Mouse (Mus musculus) liver, embryonic 14.5 days (tissue): ENCODE measurements around the gene Skap2. TPM values are rescaled to one million over a fixed set of nuclear protein-coding genes. Genes with fewer than 3 reads are reported as not detected.

Experiments
- ATAC-seq: fragments of 200-750 bp; cut with Nextera tagmentation; 2 replicates; pipeline ENCODE4 v1.8.0; 2017; ENCODE audit warnings: moderate number of reproducible peaks, mild to moderate bottlenecking, moderate library complexity; ENCODE audit not compliant: insufficient read depth
- DNase-seq, 3 experiments: peaks; one replicate each; pipeline ENCODE4 v3.0.0-alpha.2; 2012 to 2013; ENCODE audit warnings: low read depth in 3 of 3, low spot score in 3 of 3
- H3K27ac ChIP-seq: fragments of 300-500 bp; sonication (generic); 2 replicates; pipeline ENCODE4 v1.5.1; 2014; ENCODE audit warnings: moderate library complexity, mild to moderate bottlenecking, control low read depth, inconsistent platforms
- H3K27me3 ChIP-seq: fragments of 300-500 bp; sonication (generic); 2 replicates; pipeline ENCODE4 v1.6.1; 2014; ENCODE audit warnings: mild to moderate bottlenecking, low read length, moderate library complexity; ENCODE audit not compliant: control insufficient read depth, insufficient read depth
- H3K36me3 ChIP-seq: fragments of 300-500 bp; sonication (generic); replicated peaks from 2 replicates; pipeline ENCODE4 v1.6.1; 2014; ENCODE audit warnings: low read depth; ENCODE audit not compliant: control insufficient read depth, insufficient read depth
- H3K4me1 ChIP-seq, 2 experiments: fragments of 200-500 bp in 1 of 2; fragments of 300-500 bp in 1 of 2; sonication (generic) in 1 of 2; replicated peaks; 2 replicates each; pipeline ENCODE4 v1.6.1; 2012 to 2014; ENCODE audit warnings: antibody characterized with exemption in 1 of 2, inconsistent platforms in 1 of 2, low read length in 1 of 2; ENCODE audit not compliant: control insufficient read depth in 2 of 2, insufficient read depth in 2 of 2
- H3K4me2 ChIP-seq: fragments of 300-500 bp; sonication (generic); 2 replicates; pipeline ENCODE4 v1.6.1; 2014; ENCODE audit warnings: low read depth, mild to moderate bottlenecking, control low read depth, moderate library complexity
- H3K4me3 ChIP-seq, 2 experiments: fragments of 200-500 bp in 1 of 2; fragments of 300-500 bp in 1 of 2; sonication (generic) in 1 of 2; 2 replicates each; pipeline ENCODE4 v1.5.1; 2012 to 2014; ENCODE audit warnings: low read depth in 2 of 2, low read length in 2 of 2, mild to moderate bottlenecking in 2 of 2, control low read depth in 1 of 2, inconsistent platforms in 1 of 2, moderate library complexity in 1 of 2; ENCODE audit not compliant: insufficient read depth in 1 of 2
- H3K9ac ChIP-seq: fragments of 300-500 bp; sonication (generic); replicated peaks from 2 replicates; pipeline ENCODE4 v1.6.1; 2014; ENCODE audit warnings: mild to moderate bottlenecking, control low read depth, moderate library complexity
- H3K9me3 ChIP-seq: fragments of 300-500 bp; sonication (generic); 2 replicates; pipeline ENCODE4 v1.6.1; 2016; ENCODE audit warnings: low read length, mixed read lengths; ENCODE audit not compliant: control insufficient read depth
- CTCF ChIP-seq: IDR thresholded peaks from 2 replicates; pipeline ENCODE4 v1.5.1; 2016; ENCODE audit warnings: antibody characterized with exemption, low read depth, control low read depth
- EP300 ChIP-seq: IDR thresholded peaks from 2 replicates; pipeline ENCODE4 v1.6.1; 2016; ENCODE audit warnings: antibody characterized with exemption, low read depth
- WGBS: fragments of 180-500 bp; shearing (Covaris S2); extraction: QIAGEN DNeasy Blood & Tissue Kit; methylation state at CpG from one replicate; pipeline ENCODE4 v1.1.7; 2014; ENCODE audit not compliant: insufficient replicate concordance; 5-methylcytosine and 5-hydroxymethylcytosine counted together
- polyA plus RNA-seq, 2 experiments: library from polyadenylated mRNA; depleted of rRNA in 1 of 2; stranded (reverse) in 1 of 2; unstranded in 1 of 2; fragments of >200 nt; fragmentation: Nextera tagmentation in 1 of 2; extraction: Ambion mirVana in 1 of 2; gene quantifications; 2 replicates each; pipeline versions ENCODE4 v1.2.1 to v1.2.3; 2012 to 2014

Skap2 gene
- polyA plus RNA-seq, 2 experiments, result 10.1 to 18.4 TPM

GRCm38 (mm10) chr6:51956048-51956792 lies 56.1 kb downstream of the Skap2 start:
- TF ChIP-seq CTCF, result no peak
- no peak for TF ChIP-seq EP300
- H3K9ac ChIP-seq, result no peak overlapping the region
- no peak overlapping the region for H3K27ac ChIP-seq
- H3K36me3 ChIP-seq, result no peaks in the 10 kb centered on the region
- no peak overlapping the region for H3K4me2 ChIP-seq
- DNase-seq (no peak), ATAC-seq (no peak)
- WGBS, result 42% methylated on average over 4 of the region's 4 CpGs
- no peaks in the 10 kb centered on the region for H3K27me3 ChIP-seq
- no peak overlapping the region for H3K4me3 ChIP-seq
- no peaks in the 10 kb centered on the region for H3K9me3 ChIP-seq
- 0 out of 4 replicates have a peak, but pooled peaks cover 0 to 2% of the 10 kb centered on the region in 2 experiments for H3K4me1 ChIP-seq

GRCm38 (mm10) chr6:51947661-51948060 lies 64.7 kb downstream of the Skap2 start:
- Histone ChIP-seq H3K27ac (no peak overlapping the region), H3K27me3 (no peaks in the 10 kb centered on the region), H3K9ac (no peak overlapping the region), H3K9me3 (no peaks in the 10 kb centered on the region), H3K4me1 (no peaks in the 10 kb centered on the region), H3K36me3 (no peaks in the 10 kb centered on the region), H3K4me3 (no peak overlapping the region), H3K4me2 (no peak overlapping the region)
- DNase-seq (no peak), ATAC-seq (no peak)
- TF ChIP-seq CTCF (no peak), EP300 (no peak)

GRCm38 (mm10) chr6:51944916-51945315 lies 67.4 kb downstream of the Skap2 start:
- TF ChIP-seq CTCF (no peak), EP300 (no peak)
- no peak overlapping the region for H3K4me2 ChIP-seq
- no peaks in the 10 kb centered on the region for H3K4me1 ChIP-seq
- H3K9ac ChIP-seq, result no peak overlapping the region
- H3K27ac ChIP-seq, result no peak overlapping the region
- WGBS, result 52% methylated on average over 2 of the region's 2 CpGs
- no peak overlapping the region for H3K4me3 ChIP-seq
- H3K27me3 ChIP-seq, result no peaks in the 10 kb centered on the region
- H3K9me3 ChIP-seq, result no peaks in the 10 kb centered on the region
- no peaks in the 10 kb centered on the region for H3K36me3 ChIP-seq
- no peak for ATAC-seq
- DNase-seq, result no peak

- Histone ChIP-seq H3K36me3 (no peaks in the 10 kb centered on the region), H3K4me1 (no peaks in the 10 kb centered on the region; a peak in 1 of 4 replicates), H3K4me3 (no peak overlapping the region), H3K4me2 (no peak overlapping the region), H3K27ac (no peak overlapping the region), H3K27me3 (no peaks in the 10 kb centered on the region), H3K9ac (no peak overlapping the region), H3K9me3 (no peaks in the 10 kb centered on the region)
- TF ChIP-seq CTCF (no peak), EP300 (no peak)
- DNase-seq (no peak), ATAC-seq (no peak)
- 36% methylated on average over 4 of the region's 4 CpGs for WGBS
Observed at GRCm38 (mm10) chr6:51933998-51934397, 78.4 kb downstream of the Skap2 start.

GRCm38 (mm10) chr6:51933034-51933611 lies 79.2 kb downstream of the Skap2 start:
- no peak for TF ChIP-seq EP300
- TF ChIP-seq CTCF, result no peak
- no peak overlapping the region for H3K4me2 ChIP-seq
- no peak overlapping the region for H3K4me3 ChIP-seq
- H3K27ac ChIP-seq, result no peak overlapping the region
- H3K27me3 ChIP-seq, result no peaks in the 10 kb centered on the region
- no peaks in the 10 kb centered on the region for H3K9me3 ChIP-seq
- H3K4me1 ChIP-seq, result no peaks in the 10 kb centered on the region; a peak in 1 of 4 replicates
- no peaks in the 10 kb centered on the region for H3K36me3 ChIP-seq
- ATAC-seq (no peak), DNase-seq (no peak)
- WGBS, result 63% methylated on average over 3 of the region's 3 CpGs
- no peak overlapping the region for H3K9ac ChIP-seq
